Mouse (Mus musculus) cerebellum, postnatal 10 days (tissue): ENCODE measurements at regions not wholly inside any gene's neighbourhood (a gene's known extent, or its start where the extent isn't known, plus 50 kb on each side); places are given as distances from the start of the nearest gene placed in this dataset.
"Not testable (repeated sequence)": the region's sequence is repeated elsewhere in the genome, so short reads cannot be mapped to it uniquely, and the experiment has no call there.

Source experiments
- DNase-seq, 2 experiments: peaks; one replicate each; pipeline ENCODE4 v3.0.0; 2021; ENCODE audit warnings: mixed read lengths in 2 of 2

DNA sequence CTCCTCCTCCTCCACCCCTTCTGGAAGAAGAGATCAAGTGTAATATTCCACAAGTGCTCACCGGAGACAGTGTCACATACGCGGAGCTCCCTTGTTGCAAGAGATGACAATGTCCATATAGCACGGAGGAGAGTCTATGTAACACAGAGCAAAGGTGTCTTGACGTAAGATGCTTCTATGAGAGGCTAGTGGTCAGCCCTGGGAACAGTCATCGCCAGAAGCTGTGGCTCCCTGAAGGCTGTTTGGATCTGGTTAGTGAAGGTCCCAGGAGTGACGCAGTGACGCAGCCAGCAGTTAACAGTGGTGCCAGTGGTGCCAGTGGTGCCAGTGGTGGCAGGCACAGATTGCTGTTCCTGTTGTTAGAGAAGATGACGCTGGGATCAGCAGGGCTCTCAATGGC lies 66.9 kb downstream of the Twistnb start:
- DNase-seq: no peak

- DNase-seq: peak in 1 of 2 experiments; percentile 7
Measured at GRCm38 (mm10) chr12:33497319-33497892, 68.0 kb downstream of the Twistnb start.

DNA sequence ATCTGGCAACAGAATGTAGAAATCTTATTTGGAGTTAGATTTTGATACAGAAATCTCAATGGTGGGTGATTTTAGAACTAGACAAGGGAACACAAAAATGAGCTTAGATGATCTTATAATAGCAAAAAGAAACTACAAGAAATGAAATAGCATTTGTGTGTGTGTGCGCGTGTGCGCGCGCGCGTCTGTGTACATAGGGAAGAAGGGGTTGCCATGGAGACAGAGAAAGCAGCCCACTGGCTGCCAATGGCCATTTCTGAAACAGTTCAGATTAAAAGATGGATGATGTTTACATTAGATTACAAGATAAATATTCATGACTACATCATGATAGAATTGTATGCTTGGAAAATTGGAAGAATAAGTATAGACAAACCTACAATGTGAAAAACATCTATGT lies 112.1 kb downstream of the Twistnb start:
- DNase-seq: no peak

DNA sequence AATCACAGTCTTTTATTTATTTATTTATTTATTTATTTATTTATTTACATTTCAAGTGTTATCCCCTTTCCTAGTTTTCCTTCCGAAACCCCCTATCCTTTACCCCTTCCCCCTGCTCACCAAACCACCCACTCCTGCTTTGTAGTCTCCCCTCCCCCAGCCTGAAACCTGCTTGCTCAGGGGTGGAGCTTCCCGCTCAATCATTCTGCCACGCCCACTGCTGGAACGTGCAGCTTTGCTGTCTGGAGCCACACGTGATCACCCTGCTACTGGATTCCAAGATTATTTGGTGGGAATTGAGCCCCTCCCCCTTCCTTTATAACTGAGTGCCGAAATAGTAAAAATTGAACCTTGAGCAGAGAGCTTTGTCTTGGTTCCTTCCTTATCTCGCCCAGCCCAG lies 122.2 kb downstream of the Twistnb start:
- DNase-seq: not testable (repeated sequence)

DNA sequence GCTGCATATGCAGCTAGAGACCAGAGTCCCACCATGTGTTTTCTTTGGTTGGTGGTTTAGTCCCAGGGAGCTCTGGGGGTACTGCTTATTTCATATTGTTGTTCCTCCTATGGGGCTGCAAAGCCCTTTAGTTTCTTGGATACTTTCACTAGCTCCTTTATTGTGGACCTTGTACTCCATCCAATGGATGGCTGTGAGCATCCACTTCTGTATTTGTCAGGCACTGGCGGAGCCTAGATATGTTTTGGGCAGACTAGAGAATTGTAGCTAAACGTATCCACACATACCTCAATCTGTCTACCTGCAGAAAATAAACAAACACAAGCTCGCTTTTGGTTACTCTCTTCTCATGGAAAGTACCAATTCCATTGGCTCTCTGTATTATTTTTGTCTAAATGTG lies 122.8 kb downstream of the Twistnb start:
- no peak for DNase-seq

DNA sequence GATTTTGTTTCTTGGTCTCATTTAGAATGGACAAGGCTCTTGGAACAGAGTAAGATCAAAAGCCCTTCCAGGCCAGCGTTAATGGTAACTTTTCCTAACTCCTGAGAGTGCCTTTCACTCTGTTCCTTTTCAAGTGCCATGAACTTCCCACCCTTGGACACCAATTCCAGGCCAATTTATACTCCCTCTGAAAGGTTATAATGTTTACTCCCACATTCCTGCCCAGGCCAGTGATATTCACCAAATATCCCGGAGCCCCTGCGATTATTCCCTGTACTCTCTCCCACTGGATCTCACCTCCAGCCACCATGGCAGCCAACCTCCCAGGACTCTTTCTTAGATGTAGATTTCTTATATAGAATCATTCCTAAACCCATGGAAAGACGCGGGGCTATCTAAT lies 123.2 kb downstream of the Twistnb start:
- DNase-seq: no peak

DNA sequence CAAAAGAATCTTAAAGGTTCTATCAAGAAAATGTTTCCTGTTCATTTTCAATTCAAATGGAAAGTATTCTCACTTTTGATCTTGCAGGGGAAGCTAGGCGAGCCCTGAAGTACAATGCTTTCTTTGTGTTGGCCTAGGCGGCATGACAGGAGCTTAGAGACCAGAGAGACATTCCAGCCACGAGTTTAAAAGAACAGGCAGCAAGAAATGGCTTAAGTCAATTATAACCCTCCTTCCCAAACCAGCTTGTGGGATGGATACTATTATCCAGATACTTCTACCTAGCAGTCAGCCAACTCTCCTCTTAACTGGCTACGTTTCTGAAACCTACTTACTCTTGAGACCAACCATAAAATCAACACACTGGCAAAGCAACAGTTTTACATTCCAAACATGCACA lies 124.3 kb downstream of the Twistnb start:
- no peak for DNase-seq

DNA sequence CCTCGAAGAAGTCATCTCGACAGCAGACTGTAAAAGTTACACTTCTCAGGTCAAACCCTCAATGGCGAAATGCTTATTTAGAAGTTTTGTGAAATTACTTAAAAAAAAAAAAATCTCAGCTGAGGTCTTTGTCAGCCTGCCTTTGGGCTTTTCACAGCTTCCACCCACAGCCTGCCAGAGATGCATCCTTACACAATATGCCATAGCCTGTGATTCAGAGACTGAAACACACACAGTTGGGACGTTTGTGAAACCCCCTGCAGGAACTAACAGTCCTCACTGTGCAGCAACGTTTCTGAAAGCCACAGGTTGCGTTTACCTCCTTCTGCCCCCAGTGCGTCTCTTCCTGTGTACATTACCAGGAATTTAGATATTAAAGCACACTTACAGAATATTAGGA lies 131.7 kb downstream of the Twistnb start:
- no peak for DNase-seq

DNA sequence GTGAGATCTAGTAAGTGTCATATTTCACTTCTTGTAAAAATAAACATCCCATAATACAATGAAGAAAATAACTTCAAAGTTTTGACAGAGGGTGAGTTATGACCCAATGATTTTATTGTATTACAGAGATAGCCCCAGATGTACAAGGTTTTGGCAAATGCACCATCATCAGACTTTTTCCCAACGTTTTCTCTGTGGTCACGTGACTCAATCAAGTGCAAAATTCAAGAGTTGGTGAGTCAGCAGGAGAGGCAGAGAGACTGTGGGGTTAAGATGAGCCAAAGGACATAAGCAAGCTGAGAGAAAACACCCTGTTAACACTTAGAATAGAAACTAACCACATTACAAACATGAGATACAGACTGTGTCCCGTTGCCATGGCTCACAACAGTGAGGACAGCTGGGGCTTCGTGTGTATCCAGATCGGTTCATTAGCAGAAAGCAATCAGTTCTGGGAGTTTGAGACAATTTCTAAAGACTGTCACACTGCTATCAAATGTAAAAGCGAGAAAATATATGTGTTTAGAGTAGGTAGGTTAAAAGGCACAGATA lies 148.5 kb downstream of the Twistnb start:
- no peak for DNase-seq

- no peak for DNase-seq
Measured at GRCm38 (mm10) chr12:33580809-33581208, 151.4 kb downstream of the Twistnb start.

GRCm38 (mm10) chr12:33591031-33591430 lies 161.6 kb downstream of the Twistnb start:
- no peak for DNase-seq

DNA sequence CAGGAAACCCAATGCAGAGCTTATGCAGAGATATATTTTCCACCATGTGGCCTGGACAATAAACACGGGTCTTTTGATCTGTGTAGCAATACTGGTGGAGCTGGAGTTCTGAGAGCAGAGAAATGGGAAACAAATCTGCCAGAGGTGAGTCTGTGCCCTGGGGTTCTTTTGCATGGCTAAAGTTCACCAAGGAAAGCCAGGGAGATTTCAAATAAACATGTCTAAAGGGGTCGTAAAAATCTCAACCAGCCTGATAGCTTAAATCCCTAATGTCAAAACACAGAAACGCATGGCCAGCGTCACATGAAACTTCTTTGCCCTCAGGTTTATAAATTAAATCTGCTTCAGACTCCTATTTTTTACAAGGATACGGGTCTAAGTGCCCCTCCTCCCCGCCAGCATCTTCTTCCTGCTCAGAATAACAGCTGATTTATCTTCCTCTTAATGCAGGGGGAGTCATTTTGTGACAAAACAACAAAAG lies 163.0 kb downstream of the Twistnb start:
- DNase-seq: no peak

DNA sequence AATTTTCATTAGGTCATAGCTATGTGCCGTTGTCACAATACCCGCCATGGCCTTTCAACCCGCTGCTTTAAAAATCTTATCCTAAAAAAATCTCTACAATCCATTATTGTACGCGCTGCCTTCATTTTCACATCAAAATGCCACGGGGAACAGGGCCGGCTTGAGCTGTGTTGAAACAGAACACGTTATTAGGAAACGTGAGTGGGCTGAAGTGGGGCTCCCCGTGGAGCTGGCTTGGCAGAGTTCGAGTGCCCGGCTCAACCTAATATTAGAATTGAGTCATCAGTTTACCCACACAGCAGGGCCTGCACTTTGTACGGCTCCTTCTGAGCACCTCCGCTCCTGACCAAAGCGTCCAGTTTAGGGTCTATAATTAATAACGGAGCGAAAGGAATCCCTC lies 163.5 kb downstream of the Twistnb start:
- peak; percentile 32 to 51 for DNase-seq

- no peak for DNase-seq
Measured at GRCm38 (mm10) chr12:33593685-33594084, 164.2 kb downstream of the Twistnb start.

DNA sequence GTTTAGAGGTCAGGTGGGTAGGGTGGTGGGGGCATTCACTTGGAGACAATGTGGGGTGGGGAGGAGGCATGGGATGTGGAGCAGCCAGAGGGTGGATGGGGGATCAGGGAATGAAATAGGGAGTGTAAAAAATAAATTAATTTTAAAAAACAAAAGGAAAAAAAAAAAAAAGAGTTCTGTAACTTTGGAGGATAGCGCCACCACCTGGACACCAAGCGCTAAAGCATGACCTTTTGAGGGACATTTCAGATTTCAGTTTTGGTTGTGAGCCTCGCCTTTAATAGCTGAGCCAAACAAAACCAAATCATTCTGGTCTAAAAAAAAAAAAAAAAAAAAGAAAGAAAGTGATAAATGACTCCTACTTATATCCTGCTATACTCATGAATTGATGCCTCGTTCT lies 176.0 kb downstream of the Twistnb start:
- no peak for DNase-seq

DNA sequence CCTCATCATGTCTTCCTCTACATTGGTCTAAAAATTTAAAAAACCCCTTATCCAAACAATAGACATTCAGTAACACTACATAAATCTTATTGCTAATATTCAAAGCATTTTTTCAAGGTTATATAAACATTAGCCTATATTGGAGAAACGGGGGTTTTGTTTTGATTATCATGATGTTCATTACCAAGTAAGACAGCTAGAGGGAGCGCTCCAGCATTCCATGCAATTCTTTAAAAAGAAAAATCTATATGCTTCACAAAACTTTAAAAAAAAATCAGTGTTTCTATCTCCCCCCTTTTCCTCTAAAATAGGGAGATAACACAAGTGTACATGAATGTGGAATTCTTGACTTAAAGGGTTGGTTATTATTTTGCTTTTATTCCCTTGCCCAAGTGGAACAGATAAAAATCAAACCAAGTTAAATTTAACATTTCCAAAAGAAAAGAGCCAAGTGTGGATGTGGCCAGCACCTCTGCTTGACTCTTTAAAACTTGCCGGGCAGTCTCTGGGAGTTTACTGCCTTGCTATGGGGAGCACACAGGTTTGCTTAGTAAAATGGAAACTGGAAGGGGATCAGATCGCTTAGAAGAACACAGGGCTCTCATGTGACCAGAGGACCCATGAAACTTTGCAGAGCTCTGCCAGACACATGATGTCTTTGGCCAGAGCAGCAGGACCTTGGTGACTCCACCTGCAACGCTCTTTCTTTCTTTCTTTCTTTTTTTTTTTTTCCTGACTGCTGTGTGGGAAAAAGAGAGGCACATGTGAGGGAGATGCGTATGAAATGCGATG lies 178.6 kb downstream of the Twistnb start:
- DNase-seq: peak in 1 of 2 experiments; percentile 13

DNA sequence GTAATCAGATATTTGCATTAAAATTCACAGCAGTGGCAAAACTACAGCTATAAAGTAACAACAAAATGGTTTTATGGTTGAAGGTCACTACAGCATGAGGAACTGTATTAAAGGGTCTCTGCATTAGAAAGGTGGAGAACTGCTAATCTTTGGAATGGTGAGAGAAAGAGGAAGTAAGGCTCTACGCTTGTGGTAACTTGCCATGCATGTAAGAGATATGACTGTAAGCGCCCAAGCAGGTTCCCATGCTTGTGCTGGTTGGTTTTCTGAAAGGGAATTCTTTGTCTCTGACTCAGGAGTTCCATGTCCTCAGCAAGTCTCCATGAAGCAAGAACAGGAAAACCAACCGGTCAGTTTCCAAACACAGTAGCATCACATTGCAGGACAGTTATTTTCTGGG lies 182.9 kb downstream of the Twistnb start:
- no peak for DNase-seq

GRCm38 (mm10) chr12:33620391-33620790 lies 191.0 kb downstream of the Twistnb start:
- no peak for DNase-seq

GRCm38 (mm10) chr12:33626092-33626882 lies 196.9 kb downstream of the Twistnb start:
- DNase-seq: no peak

GRCm38 (mm10) chr12:33652597-33652996 lies 223.2 kb downstream of the Twistnb start:
- DNase-seq: no peak

GRCm38 (mm10) chr12:33675508-33675907 lies 246.1 kb downstream of the Twistnb start:
- DNase-seq: no peak

DNA sequence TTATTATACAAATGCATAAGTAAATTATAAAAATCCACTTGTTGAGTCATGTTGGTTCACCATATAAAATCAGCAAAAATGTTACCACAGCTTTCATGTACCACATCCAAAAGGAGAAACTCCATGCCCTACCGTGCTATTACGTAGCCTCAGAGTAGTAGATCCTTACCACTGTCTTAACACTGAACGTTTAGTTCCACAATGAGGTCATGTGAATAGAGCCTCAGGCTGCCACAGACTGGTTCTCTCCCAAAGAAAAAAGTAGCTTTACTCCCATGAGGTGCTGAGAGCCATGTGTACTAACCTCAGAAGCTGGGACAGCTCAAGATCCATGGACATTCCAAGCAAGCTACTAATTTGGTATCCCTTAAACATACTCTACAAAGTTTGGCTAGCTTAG lies 235.4 kb upstream of the Ferd3l start:
- DNase-seq: no peak

DNA sequence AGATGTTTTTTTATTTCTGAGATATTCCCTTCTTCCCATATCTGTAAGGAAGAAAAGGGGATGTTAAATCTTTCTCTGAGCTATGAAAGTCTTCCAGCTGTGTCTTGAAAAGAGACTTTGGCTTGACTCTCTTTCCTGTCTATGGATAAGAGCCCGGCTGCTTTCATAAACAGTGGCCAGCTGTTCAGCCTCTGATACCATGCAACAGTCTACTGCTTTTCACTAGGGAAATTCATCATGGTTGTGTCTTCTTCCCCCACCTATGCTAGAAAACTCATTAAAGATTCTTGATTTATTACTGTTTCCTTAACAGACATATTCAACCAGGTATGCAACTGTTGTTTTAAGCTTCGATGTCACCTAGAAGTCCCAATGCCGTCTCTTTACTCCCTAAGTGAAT lies 213.8 kb upstream of the Ferd3l start:
- DNase-seq: no peak
